Mouse (Mus musculus) frontal cortex, adult 2 months (tissue): Measurements from ENCODE around the gene E4f1. TPM values are rescaled to one million over a fixed set of nuclear protein-coding genes. Genes with fewer than 3 reads are reported as not detected.

Experiments used
- DNase-seq, 2 experiments: peaks; one replicate each; pipeline ENCODE4 v3.0.0; 2022; ENCODE audit warnings: low spot score in 1 of 2; ENCODE audit errors: extremely low spot score in 1 of 2
- polyA plus RNA-seq: library from polyadenylated mRNA; depleted of rRNA; stranded (reverse); fragments of >200 nt; gene quantifications from 2 replicates; pipeline ENCODE4 v1.2.3, GENCODE M21; 2012; rRNA removed

The E4f1 gene
- polyA plus RNA-seq, 1 experiment, result 86.4 TPM

DNA sequence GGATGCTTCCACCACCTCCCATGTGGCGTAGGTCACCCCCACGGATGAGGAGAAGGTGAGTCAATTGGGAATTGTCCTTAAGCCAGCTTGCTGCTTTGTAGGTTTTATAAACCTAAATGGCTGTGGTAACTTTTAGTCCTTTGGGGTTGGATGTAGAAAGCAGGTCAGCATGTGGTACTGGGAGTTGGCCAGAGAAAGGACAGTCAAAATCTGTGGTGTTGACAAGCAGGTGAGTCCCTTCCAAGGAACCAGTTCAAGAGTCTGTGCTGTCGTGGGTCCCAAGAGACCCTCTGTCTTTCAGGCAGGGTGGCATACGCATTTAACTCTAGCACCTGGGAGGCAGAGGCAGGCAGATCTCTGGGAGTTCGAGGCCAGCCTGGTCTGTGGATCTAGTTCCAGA, 45.6 kb downstream of the E4f1 start:
- DNase-seq, result no peak

- DNase-seq, result no peak
Measured at GRCm38 (mm10) chr17:24423114-24423513, 47.0 kb downstream of the E4f1 start.

GRCm38 (mm10) chr17:24416051-24416652, 54.0 kb downstream of the E4f1 start:
- no peak for DNase-seq

DNA sequence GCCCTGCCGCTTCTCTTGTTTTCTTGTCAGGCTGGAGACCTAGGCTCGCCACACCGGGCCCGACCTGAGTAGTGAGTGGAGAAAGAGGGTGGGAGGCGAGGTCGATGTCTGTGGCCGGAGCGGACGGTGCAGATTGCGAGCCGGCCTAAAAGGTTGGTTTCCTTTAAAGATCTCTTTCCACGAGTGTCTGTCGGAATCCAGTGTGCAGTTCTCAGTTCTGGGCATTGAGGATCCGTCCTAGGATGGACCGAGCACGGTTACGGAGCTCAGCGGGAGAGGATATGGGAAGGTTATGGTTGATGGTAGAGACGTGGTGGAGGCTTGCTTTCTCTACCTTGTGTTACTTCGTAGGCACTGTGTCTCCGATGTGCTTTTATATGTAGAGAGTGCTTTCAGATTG, 55.1 kb downstream of the E4f1 start:
- DNase-seq, result no peak

- peak; percentile 88 to 90 for DNase-seq
Measured at GRCm38 (mm10) chr17:24414230-24414976, 55.7 kb downstream of the E4f1 start, which contains the start of gene Rnps1. Gene Rnps1 (plus strand): TSS chr17:24414565.

GRCm38 (mm10) chr17:24413557-24414211, 56.4 kb downstream of the E4f1 start:
- no peak for DNase-seq

DNA sequence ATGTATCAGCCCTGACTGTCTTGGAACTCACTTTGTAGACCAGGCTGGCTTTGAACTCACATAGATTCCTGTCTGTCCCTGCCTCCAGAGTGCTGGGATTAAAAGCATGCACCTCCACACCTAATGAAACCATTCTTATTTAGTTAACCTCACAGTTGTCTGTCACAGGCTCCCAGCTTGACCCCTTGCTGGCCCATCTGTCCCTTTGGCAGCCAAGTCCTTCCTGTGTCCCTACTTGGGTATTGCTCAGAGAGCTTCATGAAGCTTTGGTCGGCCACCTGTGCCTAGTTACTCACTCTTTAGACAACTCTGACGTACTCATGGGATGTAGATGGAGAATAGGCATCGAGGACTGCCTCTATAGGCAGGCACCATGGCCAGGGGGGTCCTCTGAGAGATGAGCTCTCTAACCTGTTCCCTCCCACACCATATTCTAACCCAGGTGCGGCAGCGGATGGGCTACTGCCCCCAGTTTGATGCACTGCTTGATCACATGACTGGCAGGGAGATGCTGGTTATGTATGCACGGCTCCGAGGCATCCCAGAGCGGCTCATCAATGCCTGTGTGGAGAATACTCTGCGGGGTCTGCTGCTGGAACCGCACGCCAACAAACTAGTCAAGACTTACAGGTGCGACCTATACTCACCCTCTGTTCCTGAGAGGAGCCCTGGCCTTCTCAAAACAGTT, 62.9 kb downstream of the E4f1 start:
- DNase-seq, result no peak

DNA sequence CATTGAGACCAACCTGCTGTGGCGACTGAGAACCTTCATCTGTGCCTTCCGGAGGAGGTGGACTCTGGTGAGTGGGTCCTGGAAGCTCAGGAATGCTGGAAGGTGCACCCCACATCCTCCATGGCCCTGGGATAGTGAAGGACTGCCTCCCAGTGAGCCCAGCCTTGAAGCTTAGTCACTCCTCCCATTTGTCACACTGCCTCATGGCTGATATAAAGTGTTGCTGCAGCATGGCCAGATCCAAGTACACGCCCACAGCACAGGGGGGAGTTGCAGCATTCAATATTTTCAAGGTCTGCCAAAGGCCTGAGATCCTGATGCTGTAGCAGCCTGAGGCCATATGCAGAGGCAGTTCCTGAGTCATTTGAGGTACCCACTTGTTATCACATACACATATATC, 67.7 kb downstream of the E4f1 start:
- peak in 1 of 2 experiments; percentile 27 for DNase-seq

DNA sequence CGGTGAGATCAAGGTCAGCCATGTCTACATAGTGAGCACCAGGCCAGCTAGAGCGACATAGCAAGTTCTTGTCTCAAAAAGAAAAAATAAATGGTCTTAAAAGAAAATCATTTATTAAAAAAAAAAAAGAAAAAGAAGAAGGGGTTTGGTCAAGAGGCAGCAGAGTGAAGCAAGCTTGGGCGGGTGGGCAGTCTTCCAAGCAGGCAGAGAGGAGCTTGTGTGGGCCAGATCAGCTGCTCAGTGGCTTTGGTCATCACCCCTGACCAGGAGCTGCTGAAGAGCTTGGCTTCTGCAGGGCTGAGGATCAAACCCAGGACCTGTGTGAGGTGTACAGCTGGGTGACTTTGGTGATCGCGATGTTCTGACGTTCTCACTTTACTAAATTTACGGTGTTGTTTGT, 75.7 kb downstream of the E4f1 start:
- DNase-seq, result no peak

Other genes starting within 250 kb of the E4f1 start
- gene Tedc2, start 249.5 kb downstream of the E4f1 start, polyA plus RNA-seq, result 18.6 and 19.1 TPM in 2 replicates
- gene Ccnf, start 218.8 kb downstream of the E4f1 start, polyA plus RNA-seq, result 3.3 and 4.4 TPM in 2 replicates
- 0.90 and 1.0 TPM in 2 replicates for gene Abca17, start 119.2 kb downstream of the E4f1 start, polyA plus RNA-seq
- gene Abca3, start 118.4 kb downstream of the E4f1 start, polyA plus RNA-seq, result 44.7 and 47.6 TPM in 2 replicates
- 269 and 276 TPM in 2 replicates for gene Rnps1, start 55.7 kb downstream of the E4f1 start, polyA plus RNA-seq
- 50.0 and 55.9 TPM in 2 replicates for gene Eci1, start 43.7 kb downstream of the E4f1 start, polyA plus RNA-seq
- 18.3 and 22.9 TPM in 2 replicates for gene Dnase1l2, start 27.2 kb downstream of the E4f1 start, polyA plus RNA-seq
- gene Pgp, start 79 bp upstream of the E4f1 start, polyA plus RNA-seq, result 85.4 and 95.8 TPM in 2 replicates
- gene Bricd5, start 3.6 kb upstream of the E4f1 start, polyA plus RNA-seq, result 2.1 and 2.6 TPM in 2 replicates
- gene Mlst8, start 8.8 kb upstream of the E4f1 start, polyA plus RNA-seq, result 37.9 and 45.7 TPM in 2 replicates
- 116 and 124 TPM in 2 replicates for gene Caskin1, start 18.3 kb upstream of the E4f1 start, polyA plus RNA-seq
- gene Traf7, start 57.6 kb upstream of the E4f1 start, polyA plus RNA-seq, result 194 and 212 TPM in 2 replicates
- 97.2 and 118 TPM in 2 replicates for gene Rab26, start 63.9 kb upstream of the E4f1 start, polyA plus RNA-seq
- 85.1 and 85.3 TPM in 2 replicates for gene Pkd1, start 79.5 kb upstream of the E4f1 start, polyA plus RNA-seq
- gene Tsc2, start 162.3 kb upstream of the E4f1 start, polyA plus RNA-seq, result 175 and 194 TPM in 2 replicates
- 8.8 and 10.7 TPM in 2 replicates for gene Nthl1, start 162.4 kb upstream of the E4f1 start, polyA plus RNA-seq
- gene Slc9a3r2, start 180.0 kb upstream of the E4f1 start, polyA plus RNA-seq, result 80.5 and 83.9 TPM in 2 replicates
- 0.65 TPM in 1 of 2 replicates, not detected in the other for gene Npw, start 188.1 kb upstream of the E4f1 start, polyA plus RNA-seq
- 53.8 and 59.4 TPM in 2 replicates for gene Zfp598, start 199.4 kb upstream of the E4f1 start, polyA plus RNA-seq
- gene Syngr3, start 219.6 kb upstream of the E4f1 start, polyA plus RNA-seq, result 170 and 183 TPM in 2 replicates
- 22.6 and 24.1 TPM in 2 replicates for gene Gfer, start 225.8 kb upstream of the E4f1 start, polyA plus RNA-seq
- gene Noxo1, start 225.9 kb upstream of the E4f1 start, polyA plus RNA-seq, result 5.9 and 6.7 TPM in 2 replicates
- 56.1 and 56.2 TPM in 2 replicates for gene Tbl3, start 237.3 kb upstream of the E4f1 start, polyA plus RNA-seq
- 0.11 and 0.38 TPM in 2 replicates for gene Rnf151, start 247.8 kb upstream of the E4f1 start, polyA plus RNA-seq
- 967 and 1,066 TPM in 2 replicates for gene Rps2, start 247.8 kb upstream of the E4f1 start, polyA plus RNA-seq